25 mouse cellular contexts compared by ENCODE assay signal in genomic region chr17:52077951-52078350, GRCm38 (mm10).
DNase-seq lines count a peak whose midpoint lies in the region; ATAC-seq lines count a peak whose summit lies in the region.
"Had no signal": no experiment of that assay in that cellular context is flagged by ENCODE, and none has a peak within 500 bp of the region (broad histone marks: within the 10 kb centered on the region; RNA-seq: fewer than 3 reads in every experiment).

No protein-coding gene starts in this region.

- H3K9ac ChIP-seq in forebrain, embryonic 13.5 days, result no peak overlapping the region
- H3K9ac ChIP-seq in forebrain, embryonic 11.5 days (ENCODE audit: low read length), result no peak overlapping the region
- H3K9ac ChIP-seq in forebrain, embryonic 15.5 days (replicated peaks), result no peak overlapping the region
- H3K9ac ChIP-seq in forebrain, embryonic 16.5 days (replicated peaks; ENCODE audit: low read depth, low read length), result no peak overlapping the region
- H3K9ac ChIP-seq: embryonic facial prominence, embryonic 13.5 days; embryonic facial prominence, embryonic 15.5 days had no signal

- H3K27me3 ChIP-seq in forebrain, embryonic 13.5 days, result no peaks in the 10 kb centered on the region
- H3K27me3 ChIP-seq in forebrain, embryonic 11.5 days (ENCODE audit: control insufficient read depth, insufficient read depth, low read length), result no peaks in the 10 kb centered on the region
- H3K27me3 ChIP-seq in forebrain, embryonic 15.5 days, result no peaks in the 10 kb centered on the region
- no peaks in the 10 kb centered on the region for H3K27me3 ChIP-seq in forebrain, embryonic 16.5 days (replicated peaks; ENCODE audit: control insufficient read depth, insufficient read depth, low read length)
- H3K27me3 ChIP-seq: CH12.LX; embryonic facial prominence, embryonic 13.5 days; embryonic facial prominence, embryonic 15.5 days; Patski had no signal

- no peak overlapping the region for H3K4me2 ChIP-seq in forebrain, embryonic 13.5 days
- no peak overlapping the region for H3K4me2 ChIP-seq in forebrain, embryonic 11.5 days (ENCODE audit: low read depth, low read length, severe bottlenecking)
- H3K4me2 ChIP-seq in forebrain, embryonic 15.5 days (replicated peaks), result no peak overlapping the region
- no peak overlapping the region for H3K4me2 ChIP-seq in forebrain, embryonic 16.5 days (ENCODE audit: low read length)
- H3K4me2 ChIP-seq: embryonic facial prominence, embryonic 13.5 days; embryonic facial prominence, embryonic 15.5 days had no signal

- H3K36me3 ChIP-seq in forebrain, embryonic 13.5 days (ENCODE audit: poor library complexity, severe bottlenecking), result no peaks in the 10 kb centered on the region
- no peaks in the 10 kb centered on the region for H3K36me3 ChIP-seq in forebrain, embryonic 11.5 days (ENCODE audit: control insufficient read depth, insufficient read depth, low read length)
- H3K36me3 ChIP-seq in forebrain, embryonic 15.5 days, result no peaks in the 10 kb centered on the region
- no peaks in the 10 kb centered on the region for H3K36me3 ChIP-seq in forebrain, embryonic 16.5 days (ENCODE audit: control insufficient read depth, insufficient read depth)
- H3K36me3 ChIP-seq: embryonic facial prominence, embryonic 13.5 days; embryonic facial prominence, embryonic 15.5 days; G1E had no signal

- intact Hi-C loops in heart, postnatal 25 days (cut with DNase I), result no loop called here

- H3K27ac ChIP-seq in forebrain, embryonic 13.5 days, result no peak overlapping the region
- H3K27ac ChIP-seq in forebrain, embryonic 11.5 days (ENCODE audit: low read depth, low read length), result no peak overlapping the region
- no peak overlapping the region for H3K27ac ChIP-seq in forebrain, embryonic 15.5 days (replicated peaks)
- H3K27ac ChIP-seq in forebrain, embryonic 16.5 days (ENCODE audit: low read length), result no peak overlapping the region
- H3K27ac ChIP-seq: embryonic facial prominence, embryonic 13.5 days; embryonic facial prominence, embryonic 15.5 days had no signal

- H3K4me1 ChIP-seq in forebrain, embryonic 13.5 days, result no peaks in the 10 kb centered on the region
- H3K4me1 ChIP-seq in forebrain, embryonic 11.5 days (replicated peaks; ENCODE audit: control insufficient read depth, insufficient read depth, low read length), result no peaks in the 10 kb centered on the region
- no peaks in the 10 kb centered on the region for H3K4me1 ChIP-seq in forebrain, embryonic 15.5 days
- H3K4me1 ChIP-seq in forebrain, embryonic 16.5 days (replicated peaks; ENCODE audit: control insufficient read depth, insufficient read depth, low read length), result no peaks in the 10 kb centered on the region
- H3K4me1 ChIP-seq: embryonic facial prominence, embryonic 13.5 days; embryonic facial prominence, embryonic 15.5 days had no signal

- no peak overlapping the region for H3K4me3 ChIP-seq in forebrain, embryonic 13.5 days
- H3K4me3 ChIP-seq in forebrain, embryonic 11.5 days (ENCODE audit: low read depth, low read length), result no peak overlapping the region
- H3K4me3 ChIP-seq in forebrain, embryonic 15.5 days, result no peak overlapping the region
- no peak overlapping the region for H3K4me3 ChIP-seq in forebrain, embryonic 16.5 days (replicated peaks; ENCODE audit: low read length)
- H3K4me3 ChIP-seq: embryonic facial prominence, embryonic 13.5 days; embryonic facial prominence, embryonic 15.5 days; erythroblast, embryonic 14.5 days had no signal

- no peak for DNase-seq in forebrain, embryonic 11.5 days (ENCODE audit: low spot score)
- DNase-seq in heart, adult 11 months, result peak; percentile 53
- no peak for DNase-seq in heart, postnatal 25 days (ENCODE audit: low spot score)
- peak; percentile 23 for DNase-seq in thymus, postnatal 14 days
- DNase-seq in thymus, postnatal 10 days (ENCODE audit: low spot score in 2 of 2), result no peak
- DNase-seq: adrenal gland, adult 2 months; adrenal gland, postnatal 10 days; adrenal gland, postnatal 25 days; B cell, adult 2 months; cerebellum, adult 11 months; cerebellum, adult 18-20 months; cerebellum, adult 8-10 months; cerebellum, adult 9-11 months; embryo, embryonic 11 days had no signal

- H3K9me3 ChIP-seq in forebrain, embryonic 13.5 days (replicated peaks), result no peaks in the 10 kb centered on the region
- H3K9me3 ChIP-seq in forebrain, embryonic 11.5 days (ENCODE audit: control insufficient read depth, low read length), result no peaks in the 10 kb centered on the region
- no peaks in the 10 kb centered on the region for H3K9me3 ChIP-seq in forebrain, embryonic 15.5 days
- H3K9me3 ChIP-seq in forebrain, embryonic 16.5 days (ENCODE audit: control insufficient read depth, low read length), result no peaks in the 10 kb centered on the region
- H3K9me3 ChIP-seq: embryonic facial prominence, embryonic 13.5 days; embryonic facial prominence, embryonic 15.5 days had no signal

- ATAC-seq in forebrain, embryonic 13.5 days, result 0 out of 2 replicates have a peak, but pooled peaks have one; percentile 41
- ATAC-seq in forebrain, embryonic 11.5 days (replicated peaks; ENCODE audit: low FRiP score), result no peak
- 0 out of 2 replicates have a peak, but pooled peaks have one; percentile 48 for ATAC-seq in forebrain, embryonic 15.5 days (replicated peaks)
- ATAC-seq in forebrain, embryonic 16.5 days, result no peak
- ATAC-seq: activated CD4-positive, CD25-positive, alpha-beta regulatory T cell, adult 4 months; CD4-positive, CD25-positive, alpha-beta regulatory T cell, adult 4 months; Patski had no signal

- WGBS in forebrain, embryonic 13.5 days, result 89% methylated on average over 4 of the region's 4 CpGs
- 93% methylated on average over 4 of the region's 4 CpGs for WGBS in forebrain, embryonic 11.5 days
- WGBS in forebrain, embryonic 15.5 days, result 92% methylated on average over 4 of the region's 4 CpGs
- 89% methylated on average over 4 of the region's 4 CpGs for WGBS in forebrain, embryonic 16.5 days

Comparison
In these comparisons a context has a peak if more than half of its experiments do, and no peak if none do; other contexts are left out.
1. ATAC-seq: peak in forebrain, embryonic 13.5 days (single experiment) and forebrain, embryonic 15.5 days (single experiment); none in forebrain, embryonic 11.5 days (single experiment) and forebrain, embryonic 16.5 days (single experiment).
2. DNase-seq: peak in heart, adult 11 months (single experiment) and thymus, postnatal 14 days (single experiment); none in forebrain, embryonic 11.5 days (single experiment), heart, postnatal 25 days (single experiment) and thymus, postnatal 10 days (0 of 2).